Mouse (Mus musculus) heart, embryonic 10.5 days (tissue): ENCODE results near the gene Atoh7. TPM values are rescaled to one million over a fixed set of nuclear protein-coding genes. Genes with fewer than 3 reads are reported as not detected.
A peak's percentile ranks its signal among the peaks of the same experiment; 100 is the strongest.

Experiments used
- DNase-seq: peaks from one replicate; pipeline ENCODE4 v3.0.0-alpha.2; 2017; ENCODE audit warnings: low spot score
- H3K27ac ChIP-seq: fragments of 300-500 bp; sonication (generic); 2 replicates; pipeline ENCODE4 v1.5.1; 2016; ENCODE audit warnings: mild to moderate bottlenecking
- H3K27me3 ChIP-seq: fragments of 300-500 bp; sonication (generic); 2 replicates; pipeline ENCODE4 v1.6.1; 2016; ENCODE audit warnings: mild to moderate bottlenecking; ENCODE audit not compliant: poor library complexity, insufficient read depth, severe bottlenecking
- H3K36me3 ChIP-seq: fragments of 300-500 bp; sonication (generic); 2 replicates; pipeline ENCODE4 v1.6.1; 2016; ENCODE audit warnings: mild to moderate bottlenecking, moderate library complexity
- H3K4me1 ChIP-seq: fragments of 300-500 bp; sonication (generic); 2 replicates; pipeline ENCODE4 v1.6.1; 2016; ENCODE audit warnings: mild to moderate bottlenecking
- H3K4me3 ChIP-seq: fragments of 300-500 bp; sonication (generic); 2 replicates; pipeline ENCODE4 v1.5.1; 2016; ENCODE audit warnings: mild to moderate bottlenecking, moderate library complexity
- H3K9me3 ChIP-seq: fragments of 300-500 bp; sonication (generic); 2 replicates; pipeline ENCODE4 v1.6.1; 2016; ENCODE audit warnings: mild to moderate bottlenecking, moderate library complexity
- WGBS: fragments of 180-500 bp; shearing (Covaris S2); methylation state at CpG from one replicate; pipeline ENCODE4 v1.1.7; 2016; 5-methylcytosine and 5-hydroxymethylcytosine counted together
- polyA plus RNA-seq: library from polyadenylated mRNA; unstranded; fragments of >200 nt; fragmentation: Nextera tagmentation; extraction: Ambion mirVana; gene quantifications from 2 replicates; pipeline ENCODE4 v1.2.1, GENCODE M21; 2016

The Atoh7 gene
- polyA plus RNA-seq, 1 experiment from 2014 or later, result not detected

DNA sequence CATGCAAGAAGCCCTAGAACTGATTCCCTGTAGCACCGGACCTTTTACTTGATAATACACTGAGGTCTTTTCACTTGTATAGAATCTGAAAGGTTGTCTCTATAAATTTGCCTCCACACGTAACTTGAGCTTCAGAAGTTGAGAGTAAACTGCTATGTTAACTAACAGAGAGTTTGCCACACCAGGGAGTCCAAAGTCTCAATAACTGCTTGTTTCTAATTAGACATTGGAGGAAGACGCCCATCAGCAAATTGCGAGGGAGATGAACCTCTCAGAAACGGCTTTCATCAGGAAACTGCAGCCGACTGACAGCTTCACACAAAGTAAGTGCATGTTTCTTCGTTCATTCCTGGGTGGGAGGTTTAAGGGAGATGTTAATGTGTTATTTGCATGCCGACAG, 33.9 kb upstream of the Atoh7 start:
- 67% methylated on average over 8 of the region's 8 CpGs for whole genome bisulfite sequencing
- no peak for DNase-seq
- H3K27me3 ChIP-seq, result peaks cover 7% of the 10 kb centered on the region; the same call in 1 of the 2 replicates
- H3K36me3 ChIP-seq, result no peaks in the 10 kb centered on the region
- H3K27ac ChIP-seq, result no peak overlapping the region
- H3K9me3 ChIP-seq, result no peaks in the 10 kb centered on the region
- no peaks in the 10 kb centered on the region for H3K4me1 ChIP-seq
- no peak overlapping the region for H3K4me3 ChIP-seq

DNA sequence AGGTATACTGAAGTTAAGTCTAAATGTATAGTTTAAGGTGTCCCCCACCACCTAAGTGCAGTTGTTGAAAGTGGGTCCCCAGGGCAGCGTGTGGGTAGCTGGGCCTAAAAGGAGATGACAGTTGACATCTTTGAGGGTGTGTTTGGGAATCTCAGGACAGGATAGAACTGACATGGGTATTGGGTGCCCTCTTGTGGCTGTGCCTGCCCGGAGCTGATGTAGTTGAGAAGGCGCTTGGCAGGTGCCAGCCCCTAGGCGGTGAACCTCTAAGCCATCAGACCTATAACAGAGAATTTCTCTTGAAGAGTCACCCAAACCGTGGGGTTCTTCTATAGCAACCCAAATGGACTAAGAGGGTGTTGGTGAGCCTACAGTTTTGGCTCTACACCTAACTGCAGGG, 33.5 kb upstream of the Atoh7 start:
- 10% methylated on average over 5 of the region's 5 CpGs for WGBS
- H3K9me3 ChIP-seq, result no peaks in the 10 kb centered on the region
- H3K27ac ChIP-seq, result no peak overlapping the region
- H3K27me3 ChIP-seq, result peaks cover 7% of the 10 kb centered on the region; the same call in 1 of the 2 replicates
- peak; percentile 86 for DNase-seq
- no peak overlapping the region for H3K4me3 ChIP-seq
- no peaks in the 10 kb centered on the region for H3K36me3 ChIP-seq
- H3K4me1 ChIP-seq, result no peaks in the 10 kb centered on the region

DNA sequence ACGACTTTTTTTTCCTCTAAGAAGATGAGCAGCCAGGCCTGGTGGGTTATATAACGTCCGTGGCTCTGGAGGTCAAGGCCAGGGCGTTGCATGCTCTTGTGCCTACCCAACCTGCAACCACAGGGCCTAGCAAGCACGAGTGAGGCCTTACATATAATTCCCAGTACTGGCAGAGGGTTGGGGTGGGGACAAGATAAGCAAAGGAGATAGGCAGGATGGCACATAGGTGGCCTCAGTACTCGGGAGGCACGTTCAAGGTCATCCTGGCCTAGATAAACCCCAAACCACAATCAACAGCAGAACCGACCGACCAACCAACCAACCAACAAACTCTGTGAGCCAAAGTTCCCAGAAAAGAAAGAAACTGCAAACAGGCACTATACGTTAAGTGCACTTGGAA, 13.1 kb upstream of the Atoh7 start:
- no peaks in the 10 kb centered on the region for H3K9me3 ChIP-seq
- no peak overlapping the region for H3K27ac ChIP-seq
- peaks cover 13% of the 10 kb centered on the region; the same call in 1 of the 2 replicates for H3K27me3 ChIP-seq
- DNase-seq, result no peak
- no peaks in the 10 kb centered on the region for H3K36me3 ChIP-seq
- H3K4me3 ChIP-seq, result no peak overlapping the region
- peaks cover 16% of the 10 kb centered on the region for H3K4me1 ChIP-seq
- WGBS, result 78% methylated on average over 10 of the region's 10 CpGs

DNA sequence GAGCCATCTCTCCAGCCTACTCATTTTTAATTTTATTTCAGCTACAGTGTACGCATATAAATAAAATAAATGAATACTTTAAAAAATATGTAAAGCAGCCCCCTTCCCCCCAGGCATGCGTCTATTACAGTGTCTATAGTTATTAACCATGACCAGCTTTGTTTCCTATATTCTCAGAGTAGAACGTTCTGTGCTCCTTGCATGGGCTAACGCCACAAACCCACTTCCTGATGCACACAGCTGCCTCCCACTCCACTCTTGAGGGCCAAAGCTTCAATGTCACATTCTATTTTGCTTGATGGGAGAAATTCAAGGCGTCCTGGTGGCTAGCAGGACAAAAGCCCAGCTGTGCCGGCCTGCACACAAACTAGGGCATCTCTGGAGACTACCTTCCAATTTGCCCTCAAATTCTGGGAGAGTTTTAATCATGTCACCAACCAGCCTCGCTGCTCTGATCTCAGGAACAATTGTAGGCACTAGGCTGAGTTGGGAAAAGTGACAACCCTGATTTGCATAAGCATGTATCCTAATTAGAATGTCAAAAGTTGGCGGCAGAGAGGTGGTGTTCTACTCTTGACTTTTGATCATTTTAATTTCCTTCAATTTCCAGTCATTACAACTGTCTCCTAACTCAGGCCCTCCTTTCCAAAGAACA, 10.2 kb upstream of the Atoh7 start:
- DNase-seq, result no peak
- 40% methylated on average over 8 of the region's 8 CpGs for WGBS
- Histone ChIP-seq H3K27ac (no peak overlapping the region), H3K4me1 (peaks cover 16% of the 10 kb centered on the region), H3K36me3 (no peaks in the 10 kb centered on the region), H3K9me3 (no peaks in the 10 kb centered on the region), H3K4me3 (peak overlapping the region; percentile 58), H3K27me3 (peaks cover 14% of the 10 kb centered on the region; the same call in 1 of the 2 replicates)

DNA sequence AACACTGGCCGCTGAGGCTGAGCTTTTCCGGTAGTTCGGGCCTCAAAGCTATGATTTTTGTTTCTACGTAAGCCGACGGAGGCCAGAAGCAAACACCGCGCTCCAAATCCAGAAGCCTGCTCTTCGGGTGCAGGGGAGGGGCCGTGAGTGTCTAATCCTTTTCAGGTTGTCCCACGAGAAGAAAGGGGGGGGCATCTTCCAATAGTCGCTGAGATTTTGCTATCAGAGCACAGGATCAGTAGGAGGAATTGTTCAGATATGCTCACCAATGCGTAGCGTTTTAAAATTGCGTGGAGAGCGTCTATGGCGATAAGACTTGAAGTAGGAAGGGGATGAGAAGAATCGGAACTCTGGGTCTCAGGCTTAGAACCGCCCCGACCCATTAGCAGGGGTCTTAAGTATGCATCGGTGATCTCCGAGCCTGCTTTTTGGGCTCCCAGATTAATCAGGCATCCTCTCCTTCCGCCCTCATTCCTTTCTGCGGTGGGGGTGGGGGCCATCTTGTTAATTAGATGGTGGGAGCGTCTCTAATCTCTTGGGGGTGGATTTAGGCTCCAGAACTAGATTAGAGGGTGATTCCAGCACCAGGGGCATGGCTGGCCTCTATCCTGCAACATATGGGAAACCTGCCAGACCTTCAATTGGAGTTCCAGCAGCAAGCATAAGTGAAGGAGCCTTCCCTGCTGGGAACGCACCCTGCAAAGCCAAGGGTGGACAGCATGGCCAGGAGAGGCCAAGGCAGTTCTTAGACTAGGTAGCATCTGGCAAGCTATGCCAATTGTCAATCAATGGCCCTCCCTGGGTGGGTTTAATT, 9.5 kb upstream of the Atoh7 start:
- H3K4me3 ChIP-seq, result peak overlapping the region; percentile 58
- H3K27me3 ChIP-seq, result peaks cover 16% of the 10 kb centered on the region; the same call in 1 of the 2 replicates
- H3K4me1 ChIP-seq, result peaks cover 16% of the 10 kb centered on the region
- no peak for DNase-seq
- no peaks in the 10 kb centered on the region for H3K36me3 ChIP-seq
- 3% methylated on average over 26 of the region's 26 CpGs for WGBS
- H3K9me3 ChIP-seq, result no peaks in the 10 kb centered on the region
- 0 out of 2 replicates have a peak overlapping the region, but pooled peaks have one; percentile 16 for H3K27ac ChIP-seq

DNA sequence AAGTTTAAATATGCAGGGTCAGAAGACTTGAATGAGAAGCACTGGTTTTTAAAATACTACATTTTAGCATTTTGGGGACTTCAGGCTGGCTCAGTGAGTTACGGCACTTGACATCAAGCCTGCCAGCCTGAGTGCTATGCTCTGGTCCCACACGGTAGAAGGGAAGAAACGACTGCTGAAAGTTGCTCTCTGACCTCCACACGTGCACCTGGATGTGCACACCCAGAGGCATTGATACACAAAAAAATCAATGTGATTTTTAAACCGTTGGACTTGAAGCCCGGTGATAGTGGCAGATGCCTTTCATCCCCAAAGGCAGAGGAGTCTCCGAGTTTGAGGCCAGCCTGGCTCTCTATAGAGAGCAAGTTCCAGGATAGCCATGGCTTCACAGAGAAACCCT, 7.5 kb upstream of the Atoh7 start:
- H3K27me3 ChIP-seq, result peaks cover 34% of the 10 kb centered on the region; the same call in 1 of the 2 replicates
- H3K9me3 ChIP-seq, result no peaks in the 10 kb centered on the region
- no peaks in the 10 kb centered on the region for H3K36me3 ChIP-seq
- H3K4me3 ChIP-seq, result no peak overlapping the region
- no peak for DNase-seq
- WGBS, result 71% methylated on average over 7 of the region's 7 CpGs
- no peak overlapping the region for H3K27ac ChIP-seq
- H3K4me1 ChIP-seq, result peaks cover 12% of the 10 kb centered on the region

DNA sequence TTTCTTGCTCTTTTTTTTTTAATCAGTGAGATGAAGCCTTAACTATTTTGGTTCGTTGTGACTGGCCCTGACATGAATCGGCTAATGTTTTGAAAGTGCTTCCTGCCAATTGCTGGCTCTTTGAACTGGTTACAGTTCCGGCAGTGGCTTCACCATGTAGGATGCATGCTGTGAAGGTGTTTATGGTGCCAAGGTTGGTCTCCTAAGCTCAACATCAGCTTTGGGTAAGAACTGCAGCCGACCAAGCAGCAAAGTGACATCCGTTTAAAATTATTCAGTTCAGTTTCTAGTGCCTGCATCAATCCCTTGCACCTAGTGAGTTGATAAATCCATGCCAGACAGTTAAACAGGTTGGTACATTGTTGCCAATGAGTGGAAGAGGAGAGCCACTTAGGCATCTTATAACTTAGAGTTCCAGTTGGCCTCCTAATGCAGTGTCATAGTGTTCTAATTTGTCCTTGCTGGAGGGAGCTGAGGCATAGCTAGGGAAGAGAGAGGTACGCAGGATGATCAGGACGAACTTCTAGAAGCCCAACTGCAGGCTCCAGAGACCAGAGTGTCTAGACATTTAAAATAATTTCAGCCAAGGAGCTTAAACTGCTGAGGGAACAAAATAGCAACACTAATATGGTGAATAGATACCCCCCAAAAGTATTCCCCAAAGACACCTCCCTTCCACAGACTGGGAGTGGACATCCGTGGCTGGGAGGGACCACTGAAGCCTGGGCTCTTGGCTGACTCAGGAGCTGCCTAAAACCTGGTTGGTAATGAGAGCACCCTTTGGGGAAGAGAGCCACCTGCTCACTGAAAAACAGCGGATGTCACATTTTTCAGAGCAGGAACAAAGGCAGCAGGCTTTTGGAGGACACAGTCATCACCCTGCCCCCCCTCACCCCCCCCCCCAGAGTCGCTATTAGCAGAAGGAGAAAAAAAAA, 6.6 kb upstream of the Atoh7 start:
- H3K36me3 ChIP-seq, result no peaks in the 10 kb centered on the region
- H3K27ac ChIP-seq, result no peak overlapping the region
- H3K4me3 ChIP-seq, result no peak overlapping the region
- no peak for DNase-seq
- WGBS, result 76% methylated on average over 10 of the region's 10 CpGs
- H3K4me1 ChIP-seq, result peaks cover 12% of the 10 kb centered on the region
- peaks cover 42% of the 10 kb centered on the region for H3K27me3 ChIP-seq
- no peaks in the 10 kb centered on the region for H3K9me3 ChIP-seq

DNA sequence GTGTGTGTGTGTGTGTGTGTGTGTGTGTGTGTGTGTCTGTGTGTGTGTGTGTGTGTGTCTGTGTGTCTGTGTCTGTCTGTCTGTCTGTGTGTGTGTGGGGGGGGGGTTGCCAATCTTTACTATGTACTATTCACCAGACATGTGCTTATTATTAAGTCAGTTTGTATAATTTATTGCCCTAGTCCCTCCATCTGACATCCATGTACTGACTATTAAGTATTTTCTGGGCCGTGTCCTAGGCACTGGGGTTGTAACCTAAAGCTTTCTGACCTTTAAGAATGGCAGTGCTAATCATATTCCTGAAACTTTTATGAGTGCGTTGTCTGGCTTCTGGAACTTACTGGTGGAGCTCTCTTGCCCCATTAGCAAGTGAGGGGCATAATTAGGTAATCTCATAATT, 2.7 kb upstream of the Atoh7 start:
- WGBS, result 72% methylated on average over 2 of the region's 2 CpGs
- H3K36me3 ChIP-seq, result no peaks in the 10 kb centered on the region
- H3K27me3 ChIP-seq, result peaks cover 68% of the 10 kb centered on the region
- H3K4me3 ChIP-seq, result no peak overlapping the region
- DNase-seq, result no peak
- no peaks in the 10 kb centered on the region for H3K9me3 ChIP-seq
- peaks cover 14% of the 10 kb centered on the region for H3K4me1 ChIP-seq
- no peak overlapping the region for H3K27ac ChIP-seq

DNA sequence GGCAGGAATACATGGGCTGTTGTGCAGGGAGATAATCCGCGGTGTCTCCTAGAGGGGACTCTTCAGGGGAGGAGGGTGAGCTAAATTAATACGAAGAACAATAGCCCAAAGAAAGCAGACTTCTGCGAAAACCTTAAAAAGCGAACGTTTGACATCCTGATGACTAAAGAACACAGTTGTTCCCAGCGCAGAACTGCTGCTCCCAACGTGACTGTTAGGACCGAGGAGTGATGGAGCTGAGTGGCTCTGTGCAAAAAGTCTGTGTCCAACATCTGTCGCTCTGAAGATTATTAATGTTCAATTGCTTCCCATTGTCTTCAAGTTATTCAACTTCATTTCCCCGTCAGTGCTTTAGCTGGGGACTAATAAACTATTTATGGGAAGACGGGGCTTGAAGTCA, 1.3 kb upstream of the Atoh7 start:
- no peak for DNase-seq
- Histone ChIP-seq H3K9me3 (no peaks in the 10 kb centered on the region), H3K4me1 (peaks cover 14% of the 10 kb centered on the region), H3K27ac (no peak overlapping the region), H3K4me3 (no peak overlapping the region), H3K27me3 (peaks cover 73% of the 10 kb centered on the region), H3K36me3 (no peaks in the 10 kb centered on the region)
- 68% methylated on average over 12 of the region's 12 CpGs for WGBS

DNA sequence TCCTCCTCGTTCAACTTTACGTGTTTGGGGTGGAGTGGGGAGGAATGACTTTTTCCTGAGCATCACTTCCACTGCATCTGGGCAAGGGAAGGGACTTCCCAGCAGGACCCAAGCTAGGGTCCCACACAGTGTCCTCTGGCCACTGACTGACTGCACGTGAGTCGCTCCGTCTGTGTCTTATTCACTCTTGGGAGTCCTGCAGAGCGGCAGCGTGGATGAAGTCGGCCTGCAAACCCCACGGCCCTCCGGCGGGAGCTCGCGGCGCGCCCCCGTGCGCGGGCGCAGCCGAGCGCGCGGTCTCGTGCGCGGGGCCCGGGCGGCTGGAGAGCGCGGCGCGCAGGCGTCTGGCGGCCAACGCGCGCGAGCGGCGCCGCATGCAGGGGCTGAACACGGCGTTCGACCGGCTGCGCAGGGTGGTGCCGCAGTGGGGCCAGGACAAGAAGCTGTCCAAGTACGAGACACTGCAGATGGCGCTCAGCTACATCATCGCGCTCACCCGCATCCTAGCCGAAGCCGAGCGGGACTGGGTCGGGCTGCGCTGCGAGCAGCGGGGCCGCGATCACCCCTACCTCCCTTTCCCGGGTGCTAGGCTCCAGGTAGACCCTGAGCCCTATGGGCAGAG, 601 bp downstream of the Atoh7 start:
- Histone ChIP-seq H3K9me3 (no peaks in the 10 kb centered on the region), H3K4me1 (peaks cover 14% of the 10 kb centered on the region), H3K27me3 (peaks cover 70% of the 10 kb centered on the region), H3K4me3 (peak overlapping the region; percentile 72), H3K36me3 (no peaks in the 10 kb centered on the region), H3K27ac (peak overlapping the region; percentile 72)
- no peak for DNase-seq
- under 1% methylated on average over 62 of the region's 62 CpGs for WGBS

DNA sequence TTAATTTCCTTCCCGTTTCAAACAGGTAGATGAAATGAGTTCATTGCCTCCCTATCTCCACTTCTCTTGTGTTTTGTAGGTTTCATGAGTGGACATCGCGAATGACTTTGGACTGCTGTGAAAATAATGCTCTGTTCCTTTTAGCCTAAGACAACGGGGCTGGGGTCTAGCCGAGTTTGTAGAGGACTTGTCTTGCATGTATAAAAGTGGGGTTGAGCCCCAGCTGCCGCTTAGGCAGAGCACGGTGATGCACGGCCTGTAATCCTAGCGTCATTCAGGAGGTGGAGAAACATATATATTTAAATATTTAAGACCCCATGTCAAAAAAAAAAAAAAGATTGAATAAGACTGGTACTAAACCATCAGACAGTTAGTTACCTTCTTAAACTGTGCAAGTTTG, 1.2 kb downstream of the Atoh7 start:
- H3K9me3 ChIP-seq, result no peaks in the 10 kb centered on the region
- DNase-seq, result no peak

DNA sequence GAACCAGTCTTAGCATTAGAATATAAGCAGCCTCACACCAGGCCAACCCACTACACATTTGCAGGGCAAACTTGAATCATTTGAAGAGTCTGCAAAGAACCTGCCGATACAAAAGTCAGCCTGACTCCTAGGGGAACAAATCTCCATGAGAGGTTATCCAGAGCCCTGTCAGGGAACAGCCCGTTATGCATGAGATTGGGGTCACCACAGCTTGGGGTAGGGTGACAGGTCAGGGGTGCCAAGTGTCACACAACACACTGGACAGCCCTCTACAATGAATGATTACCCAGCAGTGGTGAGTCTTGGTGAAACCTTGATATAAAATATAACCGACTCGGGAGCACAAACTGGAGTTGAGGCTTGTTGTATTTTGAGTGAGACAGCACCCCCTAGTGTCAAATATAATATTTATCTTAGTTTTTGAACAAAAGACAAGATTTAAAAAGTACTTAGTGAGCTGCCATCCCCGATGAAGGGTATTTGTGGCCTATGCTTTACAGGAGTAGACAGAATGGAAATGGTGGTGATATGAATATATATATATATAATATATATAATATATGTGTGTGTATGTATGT, 13.7 kb downstream of the Atoh7 start:
- Histone ChIP-seq H3K4me1 (no peaks in the 10 kb centered on the region), H3K36me3 (peaks cover 3% of the 10 kb centered on the region; the same call in 1 of the 2 replicates), H3K27me3 (no peaks in the 10 kb centered on the region), H3K27ac (no peak overlapping the region), H3K4me3 (no peak overlapping the region), H3K9me3 (no peaks in the 10 kb centered on the region)
- DNase-seq, result no peak
- WGBS, result 60% methylated on average over 5 of the region's 5 CpGs

More for the DNA sequence above, 1.2 kb downstream of the Atoh7 start:
- no peak overlapping the region for H3K27ac ChIP-seq
- peaks cover 64% of the 10 kb centered on the region for H3K27me3 ChIP-seq
- H3K4me1 ChIP-seq, result peaks cover 14% of the 10 kb centered on the region
- peak overlapping the region; percentile 72 for H3K4me3 ChIP-seq
- H3K36me3 ChIP-seq, result no peaks in the 10 kb centered on the region
- WGBS, result 25% methylated on average over 9 of the region's 9 CpGs
